Mouse (Mus musculus) cerebellum, adult 2 months (tissue): ENCODE measurements at regions not wholly inside any gene's neighbourhood (a gene's known extent, or its start where the extent isn't known, plus 50 kb on each side); places are given as distances from the start of the nearest gene placed in this dataset.

Source experiments
- CTCF ChIP-seq: fragments of 200-500 bp; IDR thresholded peaks from 2 replicates; pipeline ENCODE4 v1.5.1; 2011; ENCODE audit warnings: low read depth, mild to moderate bottlenecking, control low read depth, low read length, moderate library complexity, borderline replicate concordance; ENCODE audit not compliant: insufficient read depth
- POLR2A ChIP-seq: fragments of 200-500 bp; IDR thresholded peaks from 2 replicates; pipeline ENCODE4 v1.6.1; 2011; ENCODE audit warnings: low read length, control low read depth, borderline replicate concordance; ENCODE audit not compliant: insufficient read depth

- TF ChIP-seq CTCF (no peak), POLR2A (no peak)
Observed at GRCm38 (mm10) chr8:8182108-8182507, 478.9 kb downstream of the Efnb2 start.
